Mouse (Mus musculus): ENCODE measurements around the gene Snai1.

The Snai1 gene

GRCm38 (mm10) chr2:167550341-167550854 is 12.4 kb downstream of the Snai1 start:
- no peak for DNase-seq (ENCODE audit: low spot score in 2 of 2)

- DNase-seq (ENCODE audit: low spot score in 2 of 2), result no peak
Observed at GRCm38 (mm10) chr2:167551342-167551920, 13.4 kb downstream of the Snai1 start.

- DNase-seq (ENCODE audit: low spot score in 2 of 2), result no peak
Observed at GRCm38 (mm10) chr2:167552292-167552691, 14.3 kb downstream of the Snai1 start.

GRCm38 (mm10) chr2:167552927-167553402 is 15.0 kb downstream of the Snai1 start:
- no peak for DNase-seq (ENCODE audit: low spot score in 2 of 2)

GRCm38 (mm10) chr2:167555766-167556165 is 17.8 kb downstream of the Snai1 start:
- no peak for DNase-seq (ENCODE audit: low spot score in 2 of 2)

- no peak for DNase-seq (ENCODE audit: low spot score in 2 of 2)
Observed at GRCm38 (mm10) chr2:167559413-167559812, 21.4 kb downstream of the Snai1 start.

- no peak for DNase-seq (ENCODE audit: low spot score in 2 of 2)
Observed at GRCm38 (mm10) chr2:167562101-167562500, 24.1 kb downstream of the Snai1 start.

GRCm38 (mm10) chr2:167563035-167563434 is 25.0 kb downstream of the Snai1 start:
- no peak for DNase-seq (ENCODE audit: low spot score in 2 of 2)

- DNase-seq (ENCODE audit: low spot score in 2 of 2), result no peak
Observed at GRCm38 (mm10) chr2:167563703-167564102, 25.7 kb downstream of the Snai1 start.

GRCm38 (mm10) chr2:167564551-167565311 is 26.7 kb downstream of the Snai1 start:
- no peak for DNase-seq (ENCODE audit: low spot score in 2 of 2)

GRCm38 (mm10) chr2:167565312-167565656 is 27.3 kb downstream of the Snai1 start:
- DNase-seq (ENCODE audit: low spot score in 2 of 2), result no peak

- no peak for DNase-seq (ENCODE audit: low spot score in 2 of 2)
Observed at GRCm38 (mm10) chr2:167565682-167566081, 27.7 kb downstream of the Snai1 start.

- no peak for DNase-seq (ENCODE audit: low spot score in 2 of 2)
Observed at GRCm38 (mm10) chr2:167568112-167568511, 30.1 kb downstream of the Snai1 start.

- DNase-seq (ENCODE audit: low spot score in 2 of 2), result peak in 1 of 2 experiments; percentile 18
Observed at GRCm38 (mm10) chr2:167569934-167570651, 32.1 kb downstream of the Snai1 start.

GRCm38 (mm10) chr2:167570815-167571214 is 32.8 kb downstream of the Snai1 start:
- no peak for DNase-seq (ENCODE audit: low spot score in 2 of 2)

GRCm38 (mm10) chr2:167571442-167572220 is 33.6 kb downstream of the Snai1 start:
- no peak for DNase-seq (ENCODE audit: low spot score in 2 of 2)

- no peak for DNase-seq (ENCODE audit: low spot score in 2 of 2)
Observed at GRCm38 (mm10) chr2:167574814-167575213, 36.8 kb downstream of the Snai1 start.

- no peak for DNase-seq (ENCODE audit: low spot score in 2 of 2)
Observed at GRCm38 (mm10) chr2:167575581-167575980, 37.6 kb downstream of the Snai1 start.

GRCm38 (mm10) chr2:167576121-167576620 is 38.2 kb downstream of the Snai1 start:
- no peak for DNase-seq (ENCODE audit: low spot score in 2 of 2)

- DNase-seq (ENCODE audit: low spot score in 2 of 2), result no peak
Observed at GRCm38 (mm10) chr2:167577186-167577785, 39.3 kb downstream of the Snai1 start.

- DNase-seq (ENCODE audit: low spot score in 2 of 2), result no peak
Observed at GRCm38 (mm10) chr2:167578521-167578920, 40.5 kb downstream of the Snai1 start.
